Mouse (Mus musculus) kidney, postnatal 0 days (tissue): Measurements from ENCODE around the gene Ly6g5b. TPM values are rescaled to one million over a fixed set of nuclear protein-coding genes. Genes with fewer than 3 reads are reported as not detected.

Experiments used
- ATAC-seq: fragments of 200-750 bp; cut with Nextera tagmentation; replicated peaks from 2 replicates; pipeline ENCODE4 v1.8.0; 2017; ENCODE audit warnings: low read depth, moderate number of reproducible peaks, moderate TSS enrichment, moderate library complexity; ENCODE audit not compliant: low FRiP score
- DNase-seq: peaks from one replicate; pipeline ENCODE4 v3.0.0-alpha.2; 2016; ENCODE audit warnings: low spot score
- H3K27ac ChIP-seq: fragments of 300-500 bp; sonication (generic); 2 replicates; pipeline ENCODE4 v1.5.1; 2014; ENCODE audit warnings: mild to moderate bottlenecking
- H3K27me3 ChIP-seq: fragments of 300-500 bp; sonication (generic); 2 replicates; pipeline ENCODE4 v1.6.1; 2014; ENCODE audit warnings: low read length, mixed read lengths; ENCODE audit not compliant: insufficient read depth
- H3K36me3 ChIP-seq: fragments of 300-500 bp; sonication (generic); 2 replicates; pipeline ENCODE4 v1.6.1; 2014; ENCODE audit warnings: low read length, mixed read lengths; ENCODE audit not compliant: insufficient read depth
- H3K4me1 ChIP-seq: fragments of 300-500 bp; sonication (generic); replicated peaks from 2 replicates; pipeline ENCODE4 v1.6.1; 2014; ENCODE audit warnings: antibody characterized with exemption, low read length, mixed read lengths; ENCODE audit not compliant: insufficient read depth
- H3K4me2 ChIP-seq: fragments of 300-500 bp; sonication (generic); 2 replicates; pipeline ENCODE4 v1.6.1; 2014; ENCODE audit warnings: mild to moderate bottlenecking, low read length, moderate library complexity, mixed read lengths
- H3K4me3 ChIP-seq: fragments of 300-500 bp; sonication (generic); replicated peaks from 2 replicates; pipeline ENCODE4 v1.5.1; 2014; ENCODE audit warnings: low read depth, low read length
- H3K9ac ChIP-seq: fragments of 300-500 bp; sonication (generic); 2 replicates; pipeline ENCODE4 v1.6.1; 2014; ENCODE audit warnings: low read depth, low read length
- H3K9me3 ChIP-seq: fragments of 300-500 bp; sonication (generic); replicated peaks from 2 replicates; pipeline ENCODE4 v1.6.1; 2016; ENCODE audit warnings: low read length, inconsistent platforms, mixed read lengths
- CTCF ChIP-seq: IDR thresholded peaks from 2 replicates; pipeline ENCODE4 v1.5.1; 2016; ENCODE audit warnings: antibody characterized with exemption, low read depth, mild to moderate bottlenecking, moderate library complexity
- WGBS: fragments of 180-500 bp; shearing (Covaris S2); extraction: QIAGEN DNeasy Blood & Tissue Kit; methylation state at CpG from one replicate; pipeline ENCODE4 v1.1.7; 2014; 5-methylcytosine and 5-hydroxymethylcytosine counted together
- polyA plus RNA-seq: library from polyadenylated mRNA; unstranded; fragments of >200 nt; fragmentation: Nextera tagmentation; extraction: Ambion mirVana; gene quantifications from 2 replicates; pipeline ENCODE4 v1.2.1, GENCODE M21; 2015

Ly6g5b gene
- polyA plus RNA-seq, 1 experiment from 2014 or later, result 1.1 TPM

DNA sequence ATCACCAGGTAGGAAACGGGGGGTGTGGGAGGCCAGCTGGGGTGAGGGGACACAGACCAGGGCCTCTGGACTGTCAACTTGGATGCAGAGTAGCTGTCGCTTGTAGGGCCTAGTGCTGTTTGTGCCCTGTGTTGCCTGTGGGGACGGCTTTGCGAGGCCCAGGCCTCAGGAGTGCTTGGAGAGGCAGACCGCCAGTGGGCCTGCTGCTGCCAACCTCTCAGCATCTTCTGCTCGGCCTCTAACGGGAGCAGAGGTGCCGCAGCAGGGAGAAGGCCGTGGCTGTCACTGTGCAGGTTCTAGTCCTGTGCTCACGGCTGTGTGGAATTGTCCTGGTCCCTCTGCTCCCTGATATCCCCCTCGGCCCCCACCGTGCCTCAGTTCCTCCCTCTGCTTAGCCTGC lies 18.6 kb downstream of the Ly6g5b start:
- Histone ChIP-seq H3K27ac (no peak overlapping the region), H3K36me3 (peaks cover 64% of the 10 kb centered on the region), H3K4me3 (no peak overlapping the region), H3K4me1 (peaks cover 9% of the 10 kb centered on the region; the same call in 1 of the 2 replicates), H3K9me3 (no peaks in the 10 kb centered on the region), H3K9ac (no peak overlapping the region), H3K27me3 (no peaks in the 10 kb centered on the region), H3K4me2 (no peak overlapping the region)
- 87% methylated on average over 12 of the region's 12 CpGs for WGBS
- TF ChIP-seq CTCF, result no peak
- DNase-seq (no peak), ATAC-seq (no peak)

DNA sequence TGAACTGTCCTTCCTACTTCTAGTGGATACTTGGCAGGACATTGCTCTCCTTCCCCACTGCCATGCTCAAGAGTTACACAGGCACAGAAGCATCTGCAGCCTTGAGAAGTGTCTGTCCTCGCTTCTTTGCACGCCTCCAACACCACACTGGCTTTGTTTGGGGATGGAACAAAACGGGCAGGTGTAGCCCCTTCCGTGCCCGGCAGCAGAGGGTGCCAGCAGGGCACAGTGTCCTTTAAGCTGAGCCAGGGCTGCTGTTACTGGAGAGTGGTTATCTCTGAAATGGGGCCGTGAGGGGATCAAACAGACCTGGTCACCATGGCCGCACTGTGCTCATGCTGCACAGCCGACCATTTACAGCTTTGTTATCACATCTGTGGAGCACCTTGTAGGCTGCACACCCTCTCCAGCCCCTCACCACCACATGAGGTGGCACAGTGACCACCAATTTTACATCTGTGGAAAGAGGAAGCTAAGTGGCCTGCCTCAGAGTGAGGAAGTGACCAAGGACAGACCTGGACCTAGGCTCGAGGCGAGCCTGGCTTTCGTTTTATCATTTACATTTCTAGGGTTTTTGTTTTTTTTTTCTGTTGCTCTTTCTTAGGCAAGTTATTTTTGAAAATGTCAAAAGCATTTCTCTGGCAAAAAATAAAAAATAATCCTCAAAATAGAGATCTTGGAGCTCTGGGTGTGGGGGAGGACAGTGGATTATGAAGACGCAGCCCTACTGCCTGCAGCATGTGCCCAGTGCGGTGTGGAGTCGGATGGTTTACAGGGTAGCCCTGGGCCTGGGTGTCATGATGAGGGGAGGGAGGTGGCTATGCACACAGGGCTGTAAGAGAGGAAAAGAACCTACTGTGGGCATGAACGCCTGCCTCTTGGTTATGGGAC lies 20.5 kb downstream of the Ly6g5b start:
- ATAC-seq (no peak), DNase-seq (no peak)
- Histone ChIP-seq H3K27me3 (no peaks in the 10 kb centered on the region), H3K4me3 (no peak overlapping the region), H3K9ac (no peak overlapping the region), H3K9me3 (no peaks in the 10 kb centered on the region), H3K4me1 (peaks cover 7% of the 10 kb centered on the region; the same call in 1 of the 2 replicates), H3K4me2 (no peak overlapping the region), H3K27ac (no peak overlapping the region), H3K36me3 (peaks cover 48% of the 10 kb centered on the region)
- WGBS, result 88% methylated on average over 15 of the region's 15 CpGs
- no peak for TF ChIP-seq CTCF

DNA sequence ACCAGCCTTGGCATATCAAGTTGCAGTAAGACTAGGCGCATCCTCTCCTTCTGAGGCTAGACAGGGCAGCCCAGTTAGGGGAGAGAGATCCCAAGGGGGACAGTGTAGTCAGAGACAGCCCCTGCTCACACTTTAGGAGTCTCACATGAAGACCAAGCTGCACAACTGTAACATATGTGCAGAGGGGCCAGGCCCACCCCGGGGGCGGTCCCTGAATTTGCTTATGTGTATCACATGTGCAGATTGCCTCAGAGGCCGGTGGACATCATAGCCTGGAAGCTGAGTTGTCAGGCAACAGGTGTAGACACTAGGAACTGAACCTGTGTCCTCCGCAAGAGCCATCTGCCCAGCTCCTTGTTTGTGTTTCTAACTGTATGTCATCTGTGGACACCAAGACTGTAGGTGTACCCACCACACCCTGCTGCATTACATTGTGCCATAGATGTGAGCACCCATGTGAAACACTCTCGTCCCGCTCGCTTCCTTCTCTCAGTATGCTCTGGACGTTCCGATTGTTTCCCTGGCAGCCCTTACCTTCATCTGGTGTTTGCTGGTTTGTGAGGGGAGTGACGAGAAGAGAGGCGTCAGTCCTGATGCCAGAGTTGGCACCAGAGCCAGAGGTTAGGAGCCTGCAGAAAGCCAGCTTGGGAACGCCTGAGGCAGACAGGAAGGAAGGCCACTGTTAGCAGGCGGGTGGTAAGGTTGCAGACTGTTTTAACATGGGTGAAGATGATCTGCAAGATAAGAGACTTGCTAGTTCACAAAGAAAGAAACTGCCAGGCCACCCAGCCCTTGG lies 22.6 kb downstream of the Ly6g5b start:
- no peaks in the 10 kb centered on the region for H3K27me3 ChIP-seq
- no peak overlapping the region for H3K4me2 ChIP-seq
- H3K9ac ChIP-seq, result no peak overlapping the region
- no peak overlapping the region for H3K4me3 ChIP-seq
- no peak for ATAC-seq
- no peaks in the 10 kb centered on the region for H3K9me3 ChIP-seq
- H3K36me3 ChIP-seq, result peaks cover 29% of the 10 kb centered on the region; the same call in 1 of the 2 replicates
- H3K4me1 ChIP-seq, result peaks cover 7% of the 10 kb centered on the region; the same call in 1 of the 2 replicates
- 80% methylated on average over 14 of the region's 14 CpGs for WGBS
- peak; percentile 41 for DNase-seq
- TF ChIP-seq CTCF, result no peak
- no peak overlapping the region for H3K27ac ChIP-seq

DNA sequence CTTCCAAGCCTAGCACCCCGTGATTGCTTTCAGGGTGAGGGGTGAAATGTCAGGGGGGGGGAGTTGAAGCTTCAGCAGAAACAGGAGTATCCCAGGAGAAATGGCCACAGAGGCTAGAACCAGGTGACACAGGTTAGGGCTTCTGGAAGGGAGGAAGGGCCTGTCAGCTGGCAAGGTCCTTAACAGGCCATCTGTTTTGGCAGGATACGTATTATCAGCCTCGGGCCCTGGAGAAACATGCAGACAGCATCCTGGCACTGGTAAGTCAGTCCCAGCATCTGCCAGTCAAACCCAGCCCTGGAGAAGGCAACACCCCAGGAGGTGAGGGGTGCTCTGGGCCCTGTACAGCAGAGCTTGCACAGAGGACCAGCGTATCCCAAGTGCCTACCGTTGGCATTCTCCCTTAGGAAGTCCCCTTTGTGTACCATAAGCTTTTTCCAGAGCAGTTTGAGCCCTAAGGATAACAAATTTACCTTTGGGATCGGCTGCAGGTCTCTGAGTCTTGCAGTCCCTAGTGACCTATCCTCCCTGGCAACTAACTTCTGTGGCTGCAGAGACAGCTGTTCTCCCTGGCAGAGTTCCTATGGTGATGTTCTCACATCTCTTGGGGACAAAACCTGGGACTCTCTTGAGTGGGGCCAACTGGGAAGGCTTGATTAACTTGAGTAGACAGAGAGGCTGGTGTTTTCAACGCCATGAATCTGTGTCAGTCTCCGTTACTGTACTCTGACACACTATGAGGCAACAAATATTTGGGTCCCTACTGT lies 24.9 kb downstream of the Ly6g5b start:
- Histone ChIP-seq H3K27me3 (no peaks in the 10 kb centered on the region), H3K9ac (peak overlapping the region; percentile 93), H3K4me1 (peaks cover 7% of the 10 kb centered on the region; the same call in 1 of the 2 replicates), H3K4me3 (peak overlapping the region; percentile 62), H3K9me3 (no peaks in the 10 kb centered on the region), H3K4me2 (peak overlapping the region; percentile 62), H3K27ac (peak overlapping the region; percentile 97; the same call in 1 of the 2 replicates), H3K36me3 (peaks cover 20% of the 10 kb centered on the region; the same call in 1 of the 2 replicates)
- DNase-seq, result no peak
- ATAC-seq, result no peak
- 65% methylated on average over 8 of the region's 8 CpGs for WGBS
- TF ChIP-seq CTCF, result no peak

DNA sequence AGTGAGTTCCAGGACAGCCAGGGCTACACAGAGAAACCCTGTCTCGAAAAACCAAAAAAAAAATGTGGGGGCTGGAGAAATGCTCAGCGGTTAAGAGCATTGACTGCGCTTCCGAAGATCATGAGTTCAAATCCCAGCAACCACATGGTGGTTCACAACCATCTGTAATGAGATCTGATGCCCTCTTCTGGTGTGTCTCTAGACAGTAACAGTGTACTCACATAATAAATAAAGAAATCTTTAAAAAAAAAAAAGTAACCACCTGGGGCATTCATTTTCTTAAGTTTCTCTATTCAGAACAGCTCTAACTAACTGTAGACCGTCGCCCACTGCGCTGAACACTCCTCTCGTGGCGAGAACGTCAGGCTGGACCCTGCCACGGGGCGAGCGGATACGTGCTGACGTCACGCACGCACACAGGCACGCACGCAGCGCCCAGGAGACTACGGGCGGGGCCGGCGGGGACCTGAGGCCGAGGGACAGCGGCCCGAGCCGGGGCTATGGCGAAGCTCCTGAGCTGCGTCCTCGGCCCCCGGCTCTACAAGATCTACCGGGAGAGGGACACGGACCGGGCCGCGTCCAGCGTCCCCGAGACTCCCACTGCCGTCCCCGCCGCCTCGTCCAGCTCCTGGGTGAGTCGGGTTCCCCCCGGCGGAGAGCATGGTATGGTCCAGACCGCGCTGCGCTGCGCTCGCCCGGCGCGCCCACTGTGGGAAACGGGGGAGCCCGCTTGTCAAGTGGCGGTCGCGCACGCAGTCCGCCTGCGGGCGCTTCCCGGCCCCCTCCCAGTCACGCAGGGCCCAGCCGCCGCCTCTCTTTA lies 26.2 kb downstream of the Ly6g5b start, which contains the start of gene Abhd16a:
Gene Abhd16a, plus strand, starts transcription at position 439 of the 820 bp plus-strand sequence.
- H3K4me3 ChIP-seq, result peak within 1 kb of the TSS; percentile 62
- ATAC-seq (peak; percentile 94), DNase-seq (peak; percentile 96)
- 0 out of 2 replicates have a peak, but pooled peaks have one; percentile 32 for TF ChIP-seq CTCF
- whole genome bisulfite sequencing, result 4% methylated on average over 49 of the region's 67 CpGs
- peak within 1 kb of the TSS; percentile 62 for H3K4me2 ChIP-seq
- H3K9ac ChIP-seq, result peak within 1 kb of the TSS; percentile 93
- peak within 1 kb of the TSS; percentile 97 for H3K27ac ChIP-seq
- H3K27me3 ChIP-seq, result no peaks in the 10 kb centered on the region
- H3K9me3 ChIP-seq, result no peaks in the 10 kb centered on the region
- H3K36me3 ChIP-seq, result peaks cover 13% of the 10 kb centered on the region; the same call in 1 of the 2 replicates
- peaks cover 7% of the 10 kb centered on the region; the same call in 1 of the 2 replicates for H3K4me1 ChIP-seq
